Mouse (Mus musculus): ENCODE data around the gene Bpifb9a. TPM values are rescaled to one million over a fixed set of nuclear protein-coding genes. Genes with fewer than 3 reads are reported as not detected.
"Not testable (repeated sequence)": the region's sequence is repeated elsewhere in the genome, so short reads cannot be mapped to it uniquely, and the experiment has no call there.

Gene Bpifb9a
- not detected in 2 replicates for polyA plus RNA-seq (2015; fragmentation: Nextera tagmentation; extraction: Ambion mirVana)

GRCm38 (mm10) chr2:154257554-154257953 lies at the start of gene Bpifb9a:
Gene Bpifb9a (plus strand): TSS chr2:154257854.
- H3K4me1 ChIP-seq; H3K4me2 ChIP-seq; H3K27me3 ChIP-seq (replicated peaks); ATAC-seq (ENCODE audit: insufficient read depth, low FRiP score, low read depth); H3K27ac ChIP-seq; H3K36me3 ChIP-seq; H3K4me3 ChIP-seq (replicated peaks); H3K9ac ChIP-seq; H3K9me3 ChIP-seq: not testable (repeated sequence)
- WGBS: 67% methylated on average over 5 of the region's 5 CpGs

- 8% methylated on average over 3 of the region's 3 CpGs for WGBS
- no peaks in the 10 kb centered on the region for H3K9me3 ChIP-seq
- H3K4me1 ChIP-seq: no peaks in the 10 kb centered on the region
- H3K4me2 ChIP-seq: no peak overlapping the region
- H3K4me3 ChIP-seq (replicated peaks): no peak overlapping the region
- no peak for ATAC-seq (ENCODE audit: insufficient read depth, low FRiP score, low read depth)
- no peaks in the 10 kb centered on the region for H3K36me3 ChIP-seq
- no peaks in the 10 kb centered on the region for H3K27me3 ChIP-seq (replicated peaks)
- no peak overlapping the region for H3K9ac ChIP-seq
- no peak overlapping the region for H3K27ac ChIP-seq
Measured at GRCm38 (mm10) chr2:154209112-154209511, 48.5 kb upstream of the Bpifb9a start.

DNA sequence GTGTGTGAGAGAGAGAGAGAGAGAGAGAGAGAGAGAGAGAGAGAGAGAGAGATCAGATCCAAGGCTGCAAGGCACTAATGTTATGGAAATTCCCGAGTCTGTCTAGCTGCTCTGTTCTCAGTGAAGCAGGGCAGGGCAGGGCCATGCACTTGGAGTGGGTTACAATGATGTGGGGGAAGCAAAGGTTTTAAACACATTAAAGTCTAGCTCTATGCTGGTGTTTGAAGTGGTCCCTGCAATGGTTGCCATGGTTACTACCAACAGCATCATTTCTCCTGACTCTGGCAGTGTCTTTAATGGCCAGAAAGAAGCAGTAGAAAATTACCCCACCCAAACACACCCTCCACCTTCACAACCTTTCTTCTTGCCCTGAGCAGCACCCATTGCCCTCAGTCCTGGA lies 46.5 kb upstream of the Bpifb9a start:
- Histone ChIP-seq H3K4me3 (replicated peaks) (no peak overlapping the region), H3K4me1 (no peaks in the 10 kb centered on the region), H3K27me3 (replicated peaks) (no peaks in the 10 kb centered on the region), H3K36me3 (no peaks in the 10 kb centered on the region), H3K9ac (no peak overlapping the region), H3K27ac (no peak overlapping the region), H3K4me2 (no peak overlapping the region), H3K9me3 (no peaks in the 10 kb centered on the region)
- 33% methylated on average over 1 of the region's 1 CpGs for WGBS
- ATAC-seq (ENCODE audit: insufficient read depth, low FRiP score, low read depth): no peak

DNA sequence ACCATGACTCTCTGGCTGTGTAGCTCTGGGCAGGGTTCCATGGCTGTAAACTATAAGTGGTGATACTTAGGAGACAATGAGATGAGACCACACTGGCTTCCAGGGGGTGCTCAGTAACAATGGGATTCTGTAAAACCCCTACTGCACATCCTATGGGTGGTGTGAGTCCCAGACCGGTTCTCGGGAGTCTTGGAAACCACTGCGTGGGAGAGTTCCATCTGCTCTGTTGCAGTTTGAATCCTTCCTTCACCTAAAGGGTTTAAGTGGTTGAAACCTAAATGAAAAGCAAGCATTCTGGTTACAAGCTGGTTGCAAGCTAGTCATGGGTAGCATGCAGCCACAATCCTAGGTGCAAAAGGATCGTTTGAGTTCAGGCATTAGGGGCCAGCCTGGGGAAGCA lies 45.8 kb upstream of the Bpifb9a start:
- ATAC-seq (ENCODE audit: insufficient read depth, low FRiP score, low read depth): no peak
- Histone ChIP-seq H3K4me1 (no peaks in the 10 kb centered on the region), H3K27ac (no peak overlapping the region), H3K4me3 (replicated peaks) (no peak overlapping the region), H3K9me3 (no peaks in the 10 kb centered on the region), H3K9ac (no peak overlapping the region), H3K27me3 (replicated peaks) (no peaks in the 10 kb centered on the region), H3K36me3 (no peaks in the 10 kb centered on the region), H3K4me2 (no peak overlapping the region)
- 83% methylated on average over 4 of the region's 4 CpGs for WGBS

GRCm38 (mm10) chr2:154215191-154215590 lies 42.5 kb upstream of the Bpifb9a start:
- 17% methylated on average over 5 of the region's 5 CpGs for WGBS
- Histone ChIP-seq H3K27me3 (replicated peaks) (no peaks in the 10 kb centered on the region), H3K36me3 (no peaks in the 10 kb centered on the region), H3K9ac (no peak overlapping the region), H3K4me2 (no peak overlapping the region), H3K4me1 (no peaks in the 10 kb centered on the region), H3K4me3 (replicated peaks) (no peak overlapping the region), H3K27ac (no peak overlapping the region), H3K9me3 (no peaks in the 10 kb centered on the region)
- 0 out of 2 replicates have a peak, but pooled peaks have one; percentile 13 for ATAC-seq (ENCODE audit: insufficient read depth, low FRiP score, low read depth)

DNA sequence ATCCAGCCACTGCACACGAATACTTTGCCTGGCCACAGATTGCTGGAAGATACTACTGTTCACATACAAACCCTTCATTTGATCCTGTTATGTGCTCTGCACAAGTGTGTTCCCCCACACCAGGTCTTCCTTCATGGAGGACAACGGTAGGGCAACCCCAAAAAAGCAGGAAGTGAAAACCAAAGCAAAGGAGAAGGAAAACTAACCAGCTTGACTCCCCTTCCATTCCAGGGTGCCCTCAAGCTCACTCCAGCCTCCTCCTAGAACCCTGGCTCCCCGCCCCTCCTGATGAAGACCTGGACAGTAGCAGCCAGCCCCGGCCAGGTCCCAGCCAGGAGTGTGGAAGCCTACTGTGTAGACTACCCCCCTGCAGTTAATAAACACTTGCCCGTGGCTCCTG lies 37.7 kb upstream of the Bpifb9a start:
- H3K4me2 ChIP-seq: no peak overlapping the region
- no peak for ATAC-seq (ENCODE audit: insufficient read depth, low FRiP score, low read depth)
- no peaks in the 10 kb centered on the region for H3K27me3 ChIP-seq (replicated peaks)
- no peaks in the 10 kb centered on the region for H3K36me3 ChIP-seq
- no peak overlapping the region for H3K27ac ChIP-seq
- peaks cover 7% of the 10 kb centered on the region for H3K4me1 ChIP-seq
- no peak overlapping the region for H3K4me3 ChIP-seq (replicated peaks)
- H3K9me3 ChIP-seq: no peaks in the 10 kb centered on the region
- WGBS: 71% methylated on average over 5 of the region's 5 CpGs
- H3K9ac ChIP-seq: no peak overlapping the region

DNA sequence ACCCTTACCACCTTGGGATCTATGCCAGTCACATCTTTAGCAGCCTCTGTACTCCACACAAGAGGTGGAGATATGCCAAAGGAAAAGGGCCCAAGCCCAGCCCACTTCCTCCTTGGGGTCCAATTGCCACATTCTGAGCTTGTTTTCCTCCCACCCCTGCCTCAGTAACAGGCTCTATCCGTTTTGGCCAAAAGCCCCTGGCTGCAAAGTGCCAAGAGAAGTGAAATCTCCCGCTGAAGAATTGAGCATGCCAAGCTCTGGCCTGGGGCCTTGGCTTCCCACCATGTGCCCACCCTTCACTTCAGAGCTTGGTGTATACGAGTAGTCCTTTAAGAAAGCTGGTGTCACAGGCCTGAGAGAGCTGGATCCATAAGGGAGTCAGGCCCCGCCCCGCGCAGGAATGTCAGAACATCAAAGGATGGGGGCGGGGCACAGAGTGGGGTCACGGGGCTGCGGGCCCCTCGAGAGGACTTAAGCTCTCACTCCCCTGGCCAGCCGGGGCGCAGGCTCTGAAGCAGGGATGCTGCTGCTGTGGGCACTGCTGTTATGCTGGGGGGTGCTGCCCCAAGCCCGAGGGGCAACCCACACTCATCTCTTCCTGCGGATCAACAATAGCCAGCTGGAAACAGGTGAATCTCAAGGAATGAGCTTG lies 34.3 kb upstream of the Bpifb9a start, which contains the start of gene Bpifb5:
TSS of gene Bpifb5 (plus strand) at position 478 of the 652 bp plus-strand sequence.
- no peak for ATAC-seq (ENCODE audit: insufficient read depth, low FRiP score, low read depth)
- Histone ChIP-seq H3K9me3 (no peaks in the 10 kb centered on the region), H3K4me2 (peak within 1 kb of the TSS; percentile 21; the same call in 1 of the 2 replicates), H3K27ac (no peak within 1 kb of the TSS), H3K4me3 (replicated peaks) (no peak within 1 kb of the TSS), H3K4me1 (peaks cover 7% of the 10 kb centered on the region), H3K9ac (no peak within 1 kb of the TSS), H3K27me3 (replicated peaks) (no peaks in the 10 kb centered on the region), H3K36me3 (no peaks in the 10 kb centered on the region)
- 9% methylated on average over 14 of the region's 14 CpGs for WGBS

DNA sequence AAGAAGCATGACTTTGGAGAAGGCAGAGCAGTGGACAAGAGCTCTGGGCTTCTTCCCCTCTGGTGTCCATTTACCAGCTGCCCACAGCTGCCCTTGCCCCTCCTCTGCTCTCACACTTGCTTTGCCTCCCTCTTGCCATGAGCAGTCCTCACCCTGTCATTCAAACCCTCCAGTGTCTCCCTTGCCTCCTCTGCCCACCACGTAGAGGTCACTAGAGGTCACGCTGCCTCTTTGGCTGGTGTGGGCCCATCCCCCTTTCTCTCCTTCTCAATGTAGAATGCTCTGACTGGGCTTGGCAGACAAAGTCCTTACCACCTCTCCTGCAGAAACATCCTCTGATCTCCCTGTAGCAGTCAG lies 33.8 kb upstream of the Bpifb9a start:
- no peaks in the 10 kb centered on the region for H3K36me3 ChIP-seq
- no peak overlapping the region for H3K27ac ChIP-seq
- no peaks in the 10 kb centered on the region for H3K9me3 ChIP-seq
- peaks cover 7% of the 10 kb centered on the region for H3K4me1 ChIP-seq
- 5% methylated on average over 2 of the region's 2 CpGs for WGBS
- no peaks in the 10 kb centered on the region for H3K27me3 ChIP-seq (replicated peaks)
- no peak for ATAC-seq (ENCODE audit: insufficient read depth, low FRiP score, low read depth)
- H3K4me2 ChIP-seq: no peak overlapping the region
- no peak overlapping the region for H3K9ac ChIP-seq
- H3K4me3 ChIP-seq (replicated peaks): no peak overlapping the region

GRCm38 (mm10) chr2:154226991-154227390 lies 30.7 kb upstream of the Bpifb9a start:
- WGBS: 70% methylated on average over 4 of the region's 4 CpGs

DNA sequence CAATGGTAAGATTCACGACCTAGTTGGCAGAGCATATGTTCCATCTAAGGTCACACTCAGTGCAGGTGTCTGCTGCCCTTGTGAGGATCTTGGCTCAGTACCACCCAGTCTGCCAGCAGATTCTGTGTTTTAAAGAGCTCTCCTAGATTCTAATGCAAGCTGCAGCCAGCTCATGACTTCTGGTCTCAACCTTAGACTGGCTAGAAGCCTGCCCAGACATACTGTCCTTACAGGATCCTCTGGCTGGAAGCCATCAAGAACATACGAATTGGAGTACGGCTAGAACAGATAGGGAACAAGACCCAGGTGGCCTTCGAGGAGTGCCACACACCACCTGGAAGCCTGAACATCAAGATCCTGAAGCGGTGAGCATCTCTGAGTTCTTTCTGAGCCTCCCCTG lies 29.8 kb upstream of the Bpifb9a start:
- peaks cover 7% of the 10 kb centered on the region for H3K4me1 ChIP-seq
- WGBS: 70% methylated on average over 5 of the region's 5 CpGs
- H3K4me3 ChIP-seq (replicated peaks): no peak overlapping the region
- no peak overlapping the region for H3K27ac ChIP-seq
- no peaks in the 10 kb centered on the region for H3K9me3 ChIP-seq
- H3K27me3 ChIP-seq (replicated peaks): no peaks in the 10 kb centered on the region
- no peak overlapping the region for H3K4me2 ChIP-seq
- no peaks in the 10 kb centered on the region for H3K36me3 ChIP-seq
- H3K9ac ChIP-seq: no peak overlapping the region
- no peak for ATAC-seq (ENCODE audit: insufficient read depth, low FRiP score, low read depth)

More at GRCm38 (mm10) chr2:154226991-154227390, 30.7 kb upstream of the Bpifb9a start:
- Histone ChIP-seq H3K27me3 (replicated peaks) (no peaks in the 10 kb centered on the region), H3K27ac (no peak overlapping the region), H3K9ac (no peak overlapping the region), H3K9me3 (no peaks in the 10 kb centered on the region), H3K4me3 (replicated peaks) (no peak overlapping the region), H3K4me1 (peaks cover 7% of the 10 kb centered on the region), H3K4me2 (no peak overlapping the region), H3K36me3 (no peaks in the 10 kb centered on the region)
- no peak for ATAC-seq (ENCODE audit: insufficient read depth, low FRiP score, low read depth)

- Histone ChIP-seq H3K27me3 (replicated peaks) (no peaks in the 10 kb centered on the region), H3K4me3 (replicated peaks) (no peak overlapping the region), H3K36me3 (no peaks in the 10 kb centered on the region), H3K27ac (no peak overlapping the region), H3K9me3 (no peaks in the 10 kb centered on the region), H3K4me1 (no peaks in the 10 kb centered on the region), H3K4me2 (no peak overlapping the region), H3K9ac (no peak overlapping the region)
- WGBS: 87% methylated on average over 6 of the region's 6 CpGs
- ATAC-seq (ENCODE audit: insufficient read depth, low FRiP score, low read depth): no peak
Measured at GRCm38 (mm10) chr2:154233426-154233825, 24.2 kb upstream of the Bpifb9a start.

- H3K36me3 ChIP-seq: no peaks in the 10 kb centered on the region
- no peaks in the 10 kb centered on the region for H3K9me3 ChIP-seq
- H3K4me2 ChIP-seq: no peak overlapping the region
- H3K4me1 ChIP-seq: no peaks in the 10 kb centered on the region
- WGBS: 67% methylated on average over 6 of the region's 6 CpGs
- H3K9ac ChIP-seq: no peak overlapping the region
- no peak overlapping the region for H3K4me3 ChIP-seq (replicated peaks)
- H3K27me3 ChIP-seq (replicated peaks): no peaks in the 10 kb centered on the region
- no peak overlapping the region for H3K27ac ChIP-seq
- ATAC-seq (ENCODE audit: insufficient read depth, low FRiP score, low read depth): no peak
Measured at GRCm38 (mm10) chr2:154240771-154241170, 16.9 kb upstream of the Bpifb9a start.

DNA sequence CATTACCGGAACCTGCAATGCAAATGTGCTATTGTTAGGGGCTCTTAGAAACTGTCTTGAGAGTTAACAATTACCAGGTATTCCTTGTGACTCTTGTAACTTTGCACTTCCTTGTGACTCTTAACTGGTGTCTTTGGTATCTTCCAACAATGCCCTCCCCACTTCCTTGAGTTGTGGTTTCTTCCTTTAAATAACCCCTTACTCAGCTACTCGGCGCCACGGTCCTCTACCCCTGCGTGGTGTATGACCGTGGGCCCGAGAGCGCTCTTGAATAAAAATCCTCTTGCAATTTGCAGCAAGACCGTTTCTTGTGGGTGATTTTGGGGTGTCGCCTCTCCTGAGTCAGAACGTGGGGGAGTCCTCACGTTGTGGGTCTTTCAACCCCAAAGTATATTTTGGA lies 14.9 kb upstream of the Bpifb9a start:
- H3K9ac ChIP-seq; H3K4me2 ChIP-seq; ATAC-seq (ENCODE audit: insufficient read depth, low FRiP score, low read depth); H3K9me3 ChIP-seq; H3K4me3 ChIP-seq (replicated peaks); H3K36me3 ChIP-seq; H3K4me1 ChIP-seq; H3K27me3 ChIP-seq (replicated peaks); H3K27ac ChIP-seq: not testable (repeated sequence)
- 95% methylated on average over 11 of the region's 12 CpGs for WGBS

All from stomach, embryonic 15.5 days (tissue).